Mouse (Mus musculus): Measurements from ENCODE around the gene Gramd4.
"Not testable (repeated sequence)": the region's sequence is repeated elsewhere in the genome, so short reads cannot be mapped to it uniquely, and the experiment has no call there.

Gramd4 gene

GRCm38 (mm10) chr15:86153481-86153960, 96.0 kb downstream of the Gramd4 start:
- no peak for DNase-seq (ENCODE audit: extremely low read depth, insufficient read length, low spot score)

GRCm38 (mm10) chr15:86156492-86156891, 99.0 kb downstream of the Gramd4 start:
- no peak for DNase-seq (ENCODE audit: extremely low read depth, insufficient read length, low spot score)

GRCm38 (mm10) chr15:86159093-86159492, 101.6 kb downstream of the Gramd4 start:
- no peak for DNase-seq (ENCODE audit: extremely low read depth, insufficient read length, low spot score)

- no peak for DNase-seq (ENCODE audit: extremely low read depth, insufficient read length, low spot score)
Observed at GRCm38 (mm10) chr15:86159719-86160118, 102.2 kb downstream of the Gramd4 start.

GRCm38 (mm10) chr15:86160906-86161305, 103.4 kb downstream of the Gramd4 start:
- DNase-seq (ENCODE audit: extremely low read depth, insufficient read length, low spot score) = no peak

- DNase-seq (ENCODE audit: extremely low read depth, insufficient read length, low spot score) = not testable (repeated sequence)
Observed at GRCm38 (mm10) chr15:86161800-86162199, 104.3 kb downstream of the Gramd4 start.

GRCm38 (mm10) chr15:86164718-86165345, 107.3 kb downstream of the Gramd4 start:
- no peak for DNase-seq (ENCODE audit: extremely low read depth, insufficient read length, low spot score)

- no peak for DNase-seq (ENCODE audit: extremely low read depth, insufficient read length, low spot score)
Observed at GRCm38 (mm10) chr15:86165811-86166590, 108.5 kb downstream of the Gramd4 start.

- no peak for DNase-seq (ENCODE audit: extremely low read depth, insufficient read length, low spot score)
Observed at GRCm38 (mm10) chr15:86167032-86167655, 109.6 kb downstream of the Gramd4 start.

- DNase-seq (ENCODE audit: extremely low read depth, insufficient read length, low spot score) = no peak
Observed at GRCm38 (mm10) chr15:86167787-86168504, 110.5 kb downstream of the Gramd4 start.

GRCm38 (mm10) chr15:86168505-86168867, 111.0 kb downstream of the Gramd4 start:
- no peak for DNase-seq (ENCODE audit: extremely low read depth, insufficient read length, low spot score)

GRCm38 (mm10) chr15:86168941-86169816, 111.7 kb downstream of the Gramd4 start:
- no peak for DNase-seq (ENCODE audit: extremely low read depth, insufficient read length, low spot score)

- DNase-seq (ENCODE audit: extremely low read depth, insufficient read length, low spot score) = no peak
Observed at GRCm38 (mm10) chr15:86169817-86170110, 112.3 kb downstream of the Gramd4 start.

- no peak for DNase-seq (ENCODE audit: extremely low read depth, insufficient read length, low spot score)
Observed at GRCm38 (mm10) chr15:86171316-86171715, 113.8 kb downstream of the Gramd4 start.

GRCm38 (mm10) chr15:86172124-86172523, 114.6 kb downstream of the Gramd4 start:
- DNase-seq (ENCODE audit: extremely low read depth, insufficient read length, low spot score) = peak; percentile 47

- DNase-seq (ENCODE audit: extremely low read depth, insufficient read length, low spot score) = no peak
Observed at GRCm38 (mm10) chr15:86172526-86172925, 115.0 kb downstream of the Gramd4 start.

GRCm38 (mm10) chr15:86173136-86173985, 115.9 kb downstream of the Gramd4 start:
- DNase-seq (ENCODE audit: extremely low read depth, insufficient read length, low spot score) = no peak

GRCm38 (mm10) chr15:86175253-86176050, 118.0 kb downstream of the Gramd4 start:
- DNase-seq (ENCODE audit: extremely low read depth, insufficient read length, low spot score) = no peak

GRCm38 (mm10) chr15:86176166-86176565, 118.7 kb downstream of the Gramd4 start:
- DNase-seq (ENCODE audit: extremely low read depth, insufficient read length, low spot score) = no peak
